Mouse (Mus musculus) midbrain, embryonic 10.5 days (tissue): ENCODE data around the gene Rab7b. TPM values are rescaled to one million over a fixed set of nuclear protein-coding genes. Genes with fewer than 3 reads are reported as not detected.

Experiments used
- DNase-seq: peaks from one replicate; pipeline ENCODE4 v3.0.0-alpha.2; 2017; ENCODE audit warnings: low spot score
- H3K27ac ChIP-seq: fragments of 300-500 bp; sonication (generic); replicated peaks from 2 replicates; pipeline ENCODE4 v1.5.1; 2016; ENCODE audit warnings: mild to moderate bottlenecking
- H3K27me3 ChIP-seq: fragments of 300-500 bp; sonication (generic); 2 replicates; pipeline ENCODE4 v1.6.1; 2016; ENCODE audit warnings: low read depth, mild to moderate bottlenecking; ENCODE audit not compliant: poor library complexity, severe bottlenecking
- H3K36me3 ChIP-seq: fragments of 300-500 bp; sonication (generic); 2 replicates; pipeline ENCODE4 v1.6.1; 2016; ENCODE audit warnings: mild to moderate bottlenecking, moderate library complexity
- H3K4me1 ChIP-seq: fragments of 300-500 bp; sonication (generic); 2 replicates; pipeline ENCODE4 v1.6.1; 2016
- H3K4me3 ChIP-seq: fragments of 300-500 bp; sonication (generic); 2 replicates; pipeline ENCODE4 v1.5.1; 2016; ENCODE audit warnings: mild to moderate bottlenecking, moderate library complexity
- H3K9me3 ChIP-seq: fragments of 300-500 bp; sonication (generic); replicated peaks from 2 replicates; pipeline ENCODE4 v1.6.1; 2016; ENCODE audit warnings: mild to moderate bottlenecking
- WGBS: fragments of 180-500 bp; shearing (Covaris S2); methylation state at CpG from one replicate; pipeline ENCODE4 v1.1.7; 2016; 5-methylcytosine and 5-hydroxymethylcytosine counted together
- polyA plus RNA-seq: library from polyadenylated mRNA; unstranded; fragments of >200 nt; fragmentation: Nextera tagmentation; extraction: Ambion mirVana; gene quantifications from 2 replicates; pipeline ENCODE4 v1.2.1, GENCODE M21; 2016

Rab7b gene
- polyA plus RNA-seq, 1 experiment from 2014 or later, result 0.77 TPM

- Histone ChIP-seq H3K27ac (no peak overlapping the region), H3K9me3 (no peaks in the 10 kb centered on the region), H3K27me3 (no peaks in the 10 kb centered on the region; the same call in 1 of the 2 replicates), H3K4me3 (no peak overlapping the region), H3K4me1 (no peaks in the 10 kb centered on the region), H3K36me3 (no peaks in the 10 kb centered on the region)
- 88% methylated on average over 5 of the region's 5 CpGs for WGBS
- no peak for DNase-seq
Measured at GRCm38 (mm10) chr1:131664136-131664535, 24.4 kb upstream of the Rab7b start.

GRCm38 (mm10) chr1:131665886-131666285 lies 22.6 kb upstream of the Rab7b start:
- no peaks in the 10 kb centered on the region for H3K36me3 ChIP-seq
- no peak overlapping the region for H3K27ac ChIP-seq
- H3K4me1 ChIP-seq, result no peaks in the 10 kb centered on the region
- WGBS, result 94% methylated on average over 1 of the region's 1 CpGs
- DNase-seq, result no peak
- H3K27me3 ChIP-seq, result no peaks in the 10 kb centered on the region; the same call in 1 of the 2 replicates
- H3K4me3 ChIP-seq, result no peak overlapping the region
- H3K9me3 ChIP-seq, result no peaks in the 10 kb centered on the region

GRCm38 (mm10) chr1:131671113-131671512 lies 17.4 kb upstream of the Rab7b start:
- Histone ChIP-seq H3K4me1 (no peaks in the 10 kb centered on the region), H3K9me3 (no peaks in the 10 kb centered on the region), H3K4me3 (no peak overlapping the region), H3K36me3 (no peaks in the 10 kb centered on the region), H3K27me3 (no peaks in the 10 kb centered on the region), H3K27ac (no peak overlapping the region)
- DNase-seq, result no peak
- WGBS, result 90% methylated on average over 8 of the region's 8 CpGs

- Histone ChIP-seq H3K36me3 (no peaks in the 10 kb centered on the region), H3K27ac (no peak overlapping the region)
- 89% methylated on average over 7 of the region's 7 CpGs for WGBS
Measured at GRCm38 (mm10) chr1:131672361-131672760, 16.1 kb upstream of the Rab7b start.

GRCm38 (mm10) chr1:131679644-131680043 lies 8.9 kb upstream of the Rab7b start:
- Histone ChIP-seq H3K4me1 (no peaks in the 10 kb centered on the region), H3K27ac (no peak overlapping the region), H3K36me3 (no peaks in the 10 kb centered on the region), H3K27me3 (no peaks in the 10 kb centered on the region), H3K9me3 (no peaks in the 10 kb centered on the region), H3K4me3 (no peak overlapping the region)
- DNase-seq, result no peak
- 86% methylated on average over 5 of the region's 5 CpGs for WGBS

More at GRCm38 (mm10) chr1:131672361-131672760, 16.1 kb upstream of the Rab7b start:
- Histone ChIP-seq H3K9me3 (no peaks in the 10 kb centered on the region), H3K4me1 (no peaks in the 10 kb centered on the region), H3K27me3 (no peaks in the 10 kb centered on the region), H3K4me3 (no peak overlapping the region)
- no peak for DNase-seq

- WGBS, result 92% methylated on average over 2 of the region's 2 CpGs
- Histone ChIP-seq H3K27ac (no peak overlapping the region), H3K27me3 (no peaks in the 10 kb centered on the region), H3K4me3 (no peak overlapping the region), H3K36me3 (no peaks in the 10 kb centered on the region), H3K4me1 (no peaks in the 10 kb centered on the region), H3K9me3 (no peaks in the 10 kb centered on the region)
- DNase-seq, result no peak
Measured at GRCm38 (mm10) chr1:131687739-131688138, 756 bp upstream of the Rab7b start.

GRCm38 (mm10) chr1:131689016-131689415 lies 521 bp downstream of the Rab7b start:
- WGBS, result 85% methylated on average over 3 of the region's 3 CpGs
- Histone ChIP-seq H3K27me3 (no peaks in the 10 kb centered on the region), H3K36me3 (no peaks in the 10 kb centered on the region), H3K4me3 (no peak overlapping the region), H3K9me3 (no peaks in the 10 kb centered on the region), H3K4me1 (no peaks in the 10 kb centered on the region), H3K27ac (no peak overlapping the region)
- no peak for DNase-seq

GRCm38 (mm10) chr1:131689899-131690298 lies 1.4 kb downstream of the Rab7b start:
- Histone ChIP-seq H3K27me3 (no peaks in the 10 kb centered on the region), H3K27ac (no peak overlapping the region), H3K36me3 (no peaks in the 10 kb centered on the region), H3K9me3 (no peaks in the 10 kb centered on the region), H3K4me1 (no peaks in the 10 kb centered on the region), H3K4me3 (no peak overlapping the region)
- no peak for DNase-seq
- WGBS, result 84% methylated on average over 5 of the region's 5 CpGs

GRCm38 (mm10) chr1:131690435-131690834 lies 1.9 kb downstream of the Rab7b start:
- Histone ChIP-seq H3K4me1 (no peaks in the 10 kb centered on the region), H3K4me3 (no peak overlapping the region), H3K9me3 (no peaks in the 10 kb centered on the region), H3K27ac (no peak overlapping the region), H3K36me3 (no peaks in the 10 kb centered on the region), H3K27me3 (no peaks in the 10 kb centered on the region)
- DNase-seq, result no peak
- WGBS, result 66% methylated on average over 3 of the region's 3 CpGs

GRCm38 (mm10) chr1:131691356-131691755 lies 2.9 kb downstream of the Rab7b start:
- no peaks in the 10 kb centered on the region for H3K4me1 ChIP-seq
- no peak overlapping the region for H3K27ac ChIP-seq
- no peaks in the 10 kb centered on the region for H3K27me3 ChIP-seq
- H3K4me3 ChIP-seq, result no peak overlapping the region
- H3K36me3 ChIP-seq, result no peaks in the 10 kb centered on the region
- no peak for DNase-seq
- no peaks in the 10 kb centered on the region for H3K9me3 ChIP-seq

GRCm38 (mm10) chr1:131695308-131695707 lies 6.8 kb downstream of the Rab7b start:
- no peak overlapping the region for H3K4me3 ChIP-seq
- H3K36me3 ChIP-seq, result no peaks in the 10 kb centered on the region
- no peak overlapping the region for H3K27ac ChIP-seq
- no peaks in the 10 kb centered on the region for H3K9me3 ChIP-seq
- no peak for DNase-seq
- 92% methylated on average over 2 of the region's 2 CpGs for WGBS
- no peaks in the 10 kb centered on the region for H3K4me1 ChIP-seq
- H3K27me3 ChIP-seq, result no peaks in the 10 kb centered on the region

GRCm38 (mm10) chr1:131696325-131696724 lies 7.8 kb downstream of the Rab7b start:
- Histone ChIP-seq H3K36me3 (no peaks in the 10 kb centered on the region), H3K9me3 (no peaks in the 10 kb centered on the region), H3K27me3 (no peaks in the 10 kb centered on the region), H3K27ac (no peak overlapping the region), H3K4me3 (no peak overlapping the region), H3K4me1 (no peaks in the 10 kb centered on the region)
- DNase-seq, result no peak
- WGBS, result 62% methylated on average over 4 of the region's 4 CpGs

- H3K9me3 ChIP-seq, result no peaks in the 10 kb centered on the region
- no peaks in the 10 kb centered on the region for H3K4me1 ChIP-seq
- WGBS, result 89% methylated on average over 3 of the region's 3 CpGs
- H3K27ac ChIP-seq, result no peak overlapping the region
- no peak for DNase-seq
- no peak overlapping the region for H3K4me3 ChIP-seq
- H3K27me3 ChIP-seq, result no peaks in the 10 kb centered on the region
- H3K36me3 ChIP-seq, result no peaks in the 10 kb centered on the region
Measured at GRCm38 (mm10) chr1:131698770-131699169, 10.3 kb downstream of the Rab7b start.

GRCm38 (mm10) chr1:131699642-131700041 lies 11.1 kb downstream of the Rab7b start:
- whole genome bisulfite sequencing, result 87% methylated on average over 4 of the region's 4 CpGs
- no peak overlapping the region for H3K4me3 ChIP-seq
- H3K9me3 ChIP-seq, result no peaks in the 10 kb centered on the region
- H3K27ac ChIP-seq, result no peak overlapping the region
- DNase-seq, result no peak
- no peaks in the 10 kb centered on the region for H3K4me1 ChIP-seq
- no peaks in the 10 kb centered on the region for H3K36me3 ChIP-seq
- H3K27me3 ChIP-seq, result no peaks in the 10 kb centered on the region
